Mouse (Mus musculus): ENCODE measurements around the gene Foxo3. TPM values are rescaled to one million over a fixed set of nuclear protein-coding genes. Genes with fewer than 3 reads are reported as not detected.

Gene Foxo3
- total RNA-seq, 2 experiments from 2014 or later: 29.4 to 33.1 TPM

DNA sequence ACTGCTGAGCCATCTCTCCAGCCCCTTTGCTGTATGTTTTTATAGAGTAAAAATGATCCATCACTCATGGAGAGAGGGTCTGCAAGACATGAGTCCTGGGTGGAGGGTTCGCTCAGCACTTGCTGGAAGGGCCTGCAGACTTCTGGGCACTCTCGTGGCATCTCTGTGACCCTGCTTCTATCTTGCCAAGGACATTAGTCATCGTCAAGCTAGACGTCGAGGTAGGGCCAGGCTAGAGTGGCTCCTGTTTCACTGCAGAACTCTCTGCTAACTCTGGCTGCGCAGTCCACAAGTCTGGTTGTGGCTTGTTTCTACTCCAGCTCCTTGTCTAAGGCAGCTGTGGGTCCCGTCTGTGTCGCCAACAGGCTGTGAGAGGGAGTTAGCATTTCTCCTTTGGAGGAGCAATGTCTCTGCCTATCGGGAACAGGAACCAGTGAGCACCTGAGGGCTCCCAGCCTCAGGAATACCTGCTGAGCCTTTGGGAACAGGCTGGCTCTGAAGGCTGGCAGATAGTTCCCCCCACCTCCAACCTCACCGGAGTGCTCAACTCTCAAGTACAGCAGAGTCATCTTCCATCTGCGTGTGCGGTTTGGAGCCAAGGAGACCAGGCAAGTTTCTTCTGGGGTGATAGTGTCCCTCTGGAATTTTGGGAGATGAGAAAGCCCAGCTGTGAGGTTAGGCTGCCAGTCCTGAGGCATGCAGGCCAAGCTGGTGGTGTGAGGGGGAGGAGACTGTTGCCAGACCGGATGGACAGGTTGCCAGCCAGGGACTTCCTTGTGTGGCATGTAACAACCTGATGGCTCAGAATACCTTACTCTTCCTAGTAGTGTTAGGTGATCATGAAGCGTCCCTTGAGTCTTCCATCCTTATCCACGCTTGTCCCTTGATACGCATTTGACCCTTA lies 98.5 kb downstream of the Foxo3 start:
- DNase-seq: no peak

DNA sequence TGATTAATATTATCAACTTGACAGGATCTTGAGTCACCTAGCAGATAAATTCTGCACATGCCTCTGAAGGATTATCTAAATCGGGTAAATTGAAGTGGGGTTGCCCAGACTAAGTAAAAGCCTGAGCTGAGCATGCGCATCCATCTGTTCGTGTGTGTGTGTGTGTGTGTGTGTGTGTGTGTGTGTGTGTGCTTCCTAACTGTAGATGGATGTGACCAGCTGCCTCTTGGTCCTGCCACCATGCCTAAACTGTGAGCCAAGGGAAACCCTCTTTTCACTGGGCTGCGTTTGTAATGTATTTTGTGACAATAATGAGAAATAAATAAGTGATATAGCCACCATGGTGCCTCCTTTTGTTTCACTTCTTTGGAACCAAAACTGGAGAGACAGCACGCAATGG lies 102.3 kb downstream of the Foxo3 start:
- DNase-seq: no peak

DNA sequence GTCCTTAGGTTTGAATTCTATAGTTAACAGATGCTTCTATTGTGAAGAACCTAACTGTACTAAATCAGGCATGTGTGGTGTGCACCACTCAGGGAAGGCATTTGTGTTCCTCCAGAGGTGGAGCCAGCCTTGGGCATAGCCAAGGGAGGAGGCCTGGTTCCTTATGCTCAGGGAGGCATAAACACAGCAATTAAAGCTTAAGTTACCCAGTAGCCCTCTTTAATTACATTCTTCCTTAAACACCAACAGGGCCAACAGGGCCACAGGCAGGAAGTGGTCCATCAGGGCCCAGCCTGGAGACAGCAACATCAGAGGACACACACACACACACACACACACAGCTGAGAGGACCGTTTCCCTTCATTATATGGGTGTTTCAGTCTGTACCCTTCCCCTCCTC lies 102.7 kb downstream of the Foxo3 start:
- no peak for DNase-seq

DNA sequence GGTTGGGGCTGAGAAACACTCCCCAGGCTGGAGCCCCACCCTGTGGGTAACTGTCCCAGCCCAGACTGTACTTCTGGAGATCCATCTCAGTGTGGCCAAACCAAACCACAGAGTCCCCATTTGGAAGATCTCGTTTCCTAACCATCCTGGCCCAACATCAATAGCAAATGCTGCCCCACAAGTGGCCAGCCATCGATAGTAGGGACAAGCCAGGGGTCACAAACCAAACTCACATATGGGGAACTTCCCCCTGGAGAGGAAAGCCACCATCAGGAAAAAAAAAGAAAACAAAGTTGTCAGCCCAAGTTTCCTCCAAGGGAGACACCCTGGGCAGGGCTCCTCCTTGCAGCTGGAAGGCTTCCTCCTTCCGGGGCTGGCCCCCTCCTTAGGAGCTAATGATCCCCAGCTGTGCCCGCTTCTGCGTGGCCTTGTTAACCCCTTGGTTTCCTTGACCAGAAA lies 105.6 kb downstream of the Foxo3 start:
- DNase-seq: peak; percentile 59

DNA sequence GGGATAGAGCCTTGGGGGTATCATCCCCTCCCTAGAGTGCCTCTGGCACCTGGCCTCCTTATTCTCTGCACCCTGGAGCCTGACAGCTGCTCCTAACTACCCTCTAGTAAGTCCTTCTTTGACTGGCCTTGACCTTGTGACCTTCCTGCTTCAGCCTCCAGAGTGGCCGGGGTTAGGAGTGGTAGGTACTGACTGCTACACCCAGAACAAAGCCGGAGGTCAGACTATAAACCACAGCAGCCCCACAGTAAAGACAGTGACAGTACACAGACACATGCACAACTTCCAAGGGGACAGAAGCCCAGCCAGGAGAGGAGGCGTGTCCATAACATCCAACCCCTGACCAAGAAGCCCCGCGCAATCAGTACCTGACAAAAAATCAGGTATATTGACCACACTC lies 106.4 kb downstream of the Foxo3 start:
- DNase-seq: no peak

DNA sequence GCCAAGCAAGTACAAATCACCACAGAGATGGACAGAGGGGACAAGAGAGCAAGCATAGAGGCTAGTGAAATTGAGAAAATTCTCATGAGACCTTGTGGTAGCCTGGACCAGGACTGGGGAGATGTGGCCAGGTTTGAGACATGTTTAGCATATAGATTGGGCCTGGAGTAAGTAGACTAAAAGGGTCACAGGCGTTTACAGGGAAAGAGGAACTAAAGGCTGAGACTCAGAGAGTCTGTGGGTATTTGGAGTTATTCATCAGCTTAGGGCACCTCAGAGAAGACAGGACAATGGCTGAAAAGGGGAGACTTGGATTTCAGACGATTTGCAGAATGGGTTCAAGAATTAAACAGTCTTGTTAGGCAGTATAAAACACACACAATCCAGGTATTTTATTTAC lies 121.8 kb downstream of the Foxo3 start:
- DNase-seq: no peak

DNA sequence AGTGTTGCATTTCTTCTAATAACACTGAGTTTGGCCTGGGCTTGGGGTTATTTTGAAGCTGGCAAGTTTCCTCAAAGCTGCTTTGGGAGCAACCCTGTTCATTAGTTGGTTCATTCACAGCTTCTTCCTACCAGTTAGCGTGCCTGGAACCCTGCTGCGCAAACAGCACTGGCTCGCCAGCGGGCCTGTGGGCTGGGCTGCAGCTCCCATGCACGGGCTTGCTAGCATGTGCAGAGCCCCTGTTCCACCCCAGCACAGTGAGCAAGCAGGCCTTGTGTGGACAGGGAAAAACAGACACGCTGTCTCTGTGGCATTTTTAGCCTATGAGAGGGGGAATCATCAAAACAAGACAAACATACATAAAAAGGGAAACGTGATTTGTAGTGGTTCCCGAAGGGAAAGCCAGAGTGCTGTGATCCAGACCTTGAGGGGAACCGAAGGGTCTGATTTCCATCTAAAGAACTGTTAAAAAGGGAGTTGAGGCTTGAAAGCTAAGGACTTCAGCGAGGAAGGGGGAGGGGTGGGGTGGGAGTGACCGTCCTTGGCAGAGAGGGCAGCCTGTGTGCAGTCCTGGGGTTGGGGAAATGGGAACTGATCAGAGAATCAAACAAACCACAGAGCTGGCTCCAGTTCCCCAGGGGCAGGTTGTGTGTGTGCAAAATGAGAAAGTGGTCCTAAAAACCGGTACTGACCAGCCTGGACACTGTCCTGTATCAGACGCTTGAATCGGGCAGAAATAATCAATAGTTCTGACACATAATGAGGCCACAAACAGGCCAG lies 123.9 kb downstream of the Foxo3 start:
- no peak for DNase-seq

DNA sequence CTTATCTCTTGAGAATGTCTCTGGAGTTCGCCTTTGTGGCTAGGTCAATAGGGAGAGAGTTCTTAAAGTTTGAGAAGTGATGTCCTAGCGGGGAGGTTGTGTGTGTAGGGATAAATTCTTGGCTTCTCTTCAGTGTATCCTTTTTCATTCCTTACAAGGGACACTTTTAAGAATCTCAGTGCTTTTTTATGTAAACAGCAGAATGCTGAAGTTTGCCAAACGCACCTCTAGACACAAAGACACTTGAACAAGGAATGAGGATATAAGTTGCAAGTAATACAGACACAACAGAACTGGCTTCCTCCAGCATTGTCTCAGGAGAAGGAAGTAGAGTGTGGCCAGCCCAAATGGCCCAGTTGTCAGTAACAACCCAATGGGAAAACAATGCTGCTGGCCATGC lies 126.8 kb downstream of the Foxo3 start:
- no peak for DNase-seq

DNA sequence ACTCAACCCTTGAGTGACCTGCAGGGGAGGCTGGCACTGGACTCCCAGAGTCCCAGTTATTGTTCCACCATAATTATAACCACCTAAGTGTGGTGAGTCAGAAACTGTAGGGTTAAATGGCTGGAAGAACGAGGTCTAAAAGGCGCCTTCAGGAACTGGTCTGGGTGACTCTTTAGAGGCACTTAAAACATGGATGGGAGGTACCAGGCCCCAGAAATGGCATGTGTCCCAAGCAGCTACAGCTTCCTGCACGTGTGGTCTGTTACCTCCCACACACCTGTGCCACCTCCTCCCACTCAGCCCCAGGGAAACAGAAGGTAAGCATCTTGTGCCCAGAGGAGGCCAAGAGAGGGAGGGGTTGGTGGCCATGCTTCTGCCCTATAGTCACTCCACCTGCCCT lies 128.2 kb downstream of the Foxo3 start:
- no peak for DNase-seq

DNA sequence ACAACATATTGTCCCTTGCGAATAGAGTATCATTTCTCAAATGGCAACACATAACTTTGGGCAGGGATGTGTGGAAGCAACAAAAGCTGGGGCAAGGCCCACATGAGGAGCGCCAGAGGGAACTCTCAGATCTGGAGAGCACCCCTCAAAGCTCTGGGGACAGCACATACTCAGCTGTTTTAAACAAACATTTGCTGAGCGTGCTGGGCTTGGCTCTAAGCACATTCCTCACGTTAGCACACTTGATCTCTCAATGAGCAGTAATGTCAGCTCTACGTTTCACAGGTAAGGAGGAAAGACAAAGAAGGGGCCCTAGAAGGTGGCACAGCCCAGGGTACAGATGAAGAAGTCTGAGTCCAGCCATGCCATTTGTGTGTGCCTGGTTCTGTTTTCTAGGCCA lies 131.3 kb downstream of the Foxo3 start:
- no peak for DNase-seq

DNA sequence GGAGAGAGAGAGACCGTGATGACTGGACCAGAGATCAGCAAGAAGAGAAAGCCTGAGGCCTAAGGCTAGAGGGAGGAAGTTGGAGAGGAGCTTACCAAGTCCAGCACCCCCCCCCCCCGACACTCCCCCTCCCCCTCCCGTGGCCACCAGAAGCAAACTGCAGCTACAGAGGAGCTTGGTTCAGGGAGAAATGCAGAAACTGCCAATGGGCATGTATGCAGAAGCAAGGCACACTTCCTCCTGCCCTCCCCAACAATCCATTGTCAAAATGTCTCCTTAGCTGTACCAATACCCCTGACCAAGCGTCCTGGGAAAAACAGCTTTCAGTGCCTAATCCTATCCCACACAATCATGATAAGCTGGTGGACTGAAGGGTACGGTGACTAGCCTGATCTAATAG lies 131.8 kb downstream of the Foxo3 start:
- DNase-seq: no peak

DNA sequence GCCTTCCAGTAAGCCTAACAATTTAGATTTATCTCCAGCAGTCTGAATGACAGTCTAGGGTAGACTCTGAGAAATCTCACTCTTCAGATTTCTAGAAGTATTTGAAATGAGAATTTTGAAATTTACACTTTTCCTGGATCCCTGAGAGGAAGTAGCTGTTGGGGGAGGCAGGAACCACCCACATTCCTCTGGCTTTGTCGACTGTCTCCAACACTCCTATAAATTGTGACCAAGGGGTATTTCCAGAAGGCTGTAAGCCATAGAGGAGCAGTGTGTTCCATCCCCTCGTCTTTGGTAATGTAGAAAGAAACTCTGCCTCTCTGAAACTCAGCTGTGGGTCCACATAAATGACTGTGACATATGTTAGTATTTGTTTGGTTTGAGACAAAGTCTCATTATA lies 132.4 kb downstream of the Foxo3 start:
- DNase-seq: no peak

DNA sequence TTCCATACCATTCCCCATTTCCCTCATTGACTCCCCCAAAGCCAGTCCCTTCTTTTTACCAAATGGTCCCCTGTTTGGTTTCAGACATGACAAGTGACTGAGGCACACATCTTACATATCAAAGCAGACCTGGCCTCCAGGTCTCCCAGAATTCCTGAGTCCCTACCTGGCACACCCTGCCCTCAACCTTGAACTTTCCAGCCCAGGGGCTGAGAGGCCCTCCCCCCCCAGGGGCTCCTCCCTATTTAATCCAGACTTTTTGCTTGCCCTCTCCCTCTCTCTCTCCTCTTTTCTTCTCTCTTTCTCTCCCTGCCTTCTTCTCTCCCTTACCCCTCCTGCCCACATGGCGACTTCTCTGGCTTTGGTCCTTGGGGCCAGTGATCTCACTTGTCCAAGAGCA lies 133.8 kb downstream of the Foxo3 start:
- DNase-seq: no peak

DNA sequence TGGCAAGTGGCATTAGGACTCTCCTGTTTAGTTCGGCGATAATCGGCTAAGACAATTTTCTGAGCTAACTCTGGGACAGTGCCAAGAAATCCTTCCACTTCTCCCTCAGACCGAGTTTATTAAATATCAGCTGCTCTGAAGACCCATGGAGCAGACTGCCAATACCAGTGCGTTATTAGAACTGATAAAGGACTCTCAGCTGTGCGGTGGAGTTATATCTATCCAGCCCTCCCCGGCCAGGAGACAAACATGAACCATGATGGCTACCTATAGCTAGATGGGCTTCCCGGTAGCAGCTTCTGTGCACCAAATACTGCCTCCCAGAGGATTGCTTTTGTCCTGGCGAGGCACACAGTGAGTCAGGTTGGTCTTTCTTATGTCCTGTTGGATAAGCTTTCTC lies 134.5 kb downstream of the Foxo3 start:
- no peak for DNase-seq

DNA sequence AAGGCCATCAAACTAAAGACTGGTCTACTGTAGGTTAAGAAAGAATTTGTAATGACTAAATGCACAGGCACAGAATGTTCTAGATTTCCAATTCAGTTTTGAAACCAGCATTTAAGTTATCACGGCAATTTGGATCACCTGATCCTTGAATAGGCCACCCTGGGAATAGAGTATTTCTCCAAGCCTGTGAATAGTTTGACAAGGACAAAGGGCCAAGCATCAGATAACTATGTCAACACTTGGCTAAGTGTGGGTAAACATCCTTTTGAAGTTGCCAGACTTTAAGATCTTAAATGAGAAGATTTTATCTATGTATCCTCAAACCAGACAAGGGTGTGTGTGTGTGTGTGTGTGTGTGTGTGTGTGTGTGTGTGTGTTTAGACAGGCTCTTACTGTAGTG lies 136.8 kb downstream of the Foxo3 start:
- no peak for DNase-seq

DNA sequence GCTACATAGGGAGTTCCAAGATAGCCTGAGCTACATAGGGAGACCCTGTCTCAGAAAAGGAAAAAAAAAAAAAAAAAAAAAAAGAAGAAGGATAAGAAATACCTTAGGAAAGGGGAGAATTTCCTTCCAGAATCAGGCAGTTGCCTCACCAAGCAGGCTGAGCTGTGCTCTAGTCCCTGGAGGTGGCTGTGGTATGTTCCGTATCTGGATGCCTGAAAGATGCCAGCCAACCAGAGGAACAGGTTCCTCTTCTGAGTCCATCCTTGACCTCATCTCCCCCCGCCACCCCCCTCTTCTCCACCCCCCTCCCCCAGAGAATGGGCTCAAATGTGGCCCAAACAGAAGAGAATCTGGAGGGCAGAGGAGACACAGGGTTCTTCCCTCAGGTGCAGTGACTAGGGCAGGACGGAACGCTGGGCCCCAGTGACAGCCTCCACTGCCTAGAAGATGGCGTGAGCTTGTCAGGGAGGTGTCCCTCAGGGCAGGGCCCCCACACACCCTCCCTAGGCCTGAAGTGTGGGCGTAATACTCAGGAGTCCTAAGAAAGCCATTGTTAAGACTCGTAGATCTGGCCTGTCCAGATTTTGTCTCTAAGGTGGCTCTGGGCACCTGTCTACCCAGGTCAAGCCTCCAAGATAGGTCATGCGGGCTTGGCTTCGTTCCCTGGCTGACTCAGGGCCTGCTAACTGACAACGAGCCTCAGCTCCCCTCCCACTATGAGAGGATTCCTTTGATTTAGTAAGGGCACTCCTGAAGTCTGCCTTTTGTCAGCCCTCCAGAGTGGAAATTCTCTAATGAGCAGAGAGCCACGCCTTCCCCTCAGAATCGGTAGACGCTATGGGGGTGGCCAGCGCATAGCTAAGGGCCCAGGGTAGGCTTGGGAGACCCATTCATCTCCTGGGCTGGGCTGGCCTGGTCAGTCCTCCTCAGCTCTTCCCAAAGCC lies 141.5 kb downstream of the Foxo3 start:
- no peak for DNase-seq

Other genes with a start within 250 kb of the Foxo3 start
- gene Afg1l, start 201.8 kb upstream of the Foxo3 start, total RNA-seq (2021): 10 to 100 TPM; 19.2 to 22.1 TPM
- gene Snx3, start 225.3 kb upstream of the Foxo3 start, total RNA-seq (2021): 100 to 1,000 TPM; 211 to 223 TPM